Mouse (Mus musculus) heart, adult 2 months (tissue): ENCODE measurements around the gene 1110032A03Rik.

Experiments used
- CTCF ChIP-seq: fragments of 200-600 bp; IDR thresholded peaks from 2 replicates; pipeline ENCODE4 v1.8.1; 2022; ENCODE audit warnings: antibody characterized with exemption, mild to moderate bottlenecking, moderate library complexity
- POLR2A ChIP-seq: fragments of 200-500 bp; IDR thresholded peaks from 2 replicates; pipeline ENCODE4 v1.6.1; 2011; ENCODE audit warnings: mild to moderate bottlenecking, low read depth, low read length, control low read depth; ENCODE audit not compliant: insufficient read depth

- no peak for TF ChIP-seq CTCF
- TF ChIP-seq POLR2A: peak; percentile 81
These were observed 22.3 kb downstream of the 1110032A03Rik start for GRCm38 (mm10) chr9:50752784-50753615.
